Mouse (Mus musculus) forebrain, embryonic 13.5 days (tissue): ENCODE measurements around the gene Fhl2. TPM values are rescaled to one million over a fixed set of nuclear protein-coding genes. Genes with fewer than 3 reads are reported as not detected.

Experiments
- ATAC-seq: fragments of 200-750 bp; cut with Nextera tagmentation; 2 replicates; pipeline ENCODE4 v1.8.0; 2017
- H3K27ac ChIP-seq: fragments of 300-500 bp; sonication (generic); 2 replicates; pipeline ENCODE4 v1.5.1; 2015; ENCODE audit warnings: inconsistent platforms, mild to moderate bottlenecking, moderate library complexity
- H3K27me3 ChIP-seq: fragments of 300-500 bp; sonication (generic); 2 replicates; pipeline ENCODE4 v1.6.1; 2015; ENCODE audit warnings: mild to moderate bottlenecking, inconsistent platforms
- H3K36me3 ChIP-seq: fragments of 300-500 bp; sonication (generic); 2 replicates; pipeline ENCODE4 v1.6.1; 2015; ENCODE audit warnings: mild to moderate bottlenecking, inconsistent platforms; ENCODE audit not compliant: poor library complexity, severe bottlenecking
- H3K4me1 ChIP-seq: fragments of 300-500 bp; sonication (generic); 2 replicates; pipeline ENCODE4 v1.6.1; 2015; ENCODE audit warnings: inconsistent platforms
- H3K4me2 ChIP-seq: fragments of 300-500 bp; sonication (generic); 2 replicates; pipeline ENCODE4 v1.6.1; 2015; ENCODE audit warnings: inconsistent platforms, mild to moderate bottlenecking, moderate library complexity
- H3K4me3 ChIP-seq: fragments of 300-500 bp; sonication (generic); 2 replicates; pipeline ENCODE4 v1.5.1; 2015; ENCODE audit warnings: mild to moderate bottlenecking, inconsistent platforms
- H3K9ac ChIP-seq: fragments of 300-500 bp; sonication (generic); 2 replicates; pipeline ENCODE4 v1.6.1; 2015; ENCODE audit warnings: mild to moderate bottlenecking, inconsistent platforms
- H3K9me3 ChIP-seq: fragments of 300-500 bp; sonication (generic); replicated peaks from 2 replicates; pipeline ENCODE4 v1.6.1; 2016; ENCODE audit warnings: inconsistent platforms
- WGBS: fragments of 180-500 bp; shearing (Covaris S2); methylation state at CpG from one replicate; pipeline ENCODE4 v1.1.7; 2015; 5-methylcytosine and 5-hydroxymethylcytosine counted together
- polyA plus RNA-seq: library from polyadenylated mRNA; unstranded; fragments of >200 nt; fragmentation: Nextera tagmentation; extraction: Ambion mirVana; gene quantifications from 2 replicates; pipeline ENCODE4 v1.2.1, GENCODE M21; 2015

Fhl2 gene
- polyA plus RNA-seq, 1 experiment from 2014 or later: 6.2 TPM

DNA sequence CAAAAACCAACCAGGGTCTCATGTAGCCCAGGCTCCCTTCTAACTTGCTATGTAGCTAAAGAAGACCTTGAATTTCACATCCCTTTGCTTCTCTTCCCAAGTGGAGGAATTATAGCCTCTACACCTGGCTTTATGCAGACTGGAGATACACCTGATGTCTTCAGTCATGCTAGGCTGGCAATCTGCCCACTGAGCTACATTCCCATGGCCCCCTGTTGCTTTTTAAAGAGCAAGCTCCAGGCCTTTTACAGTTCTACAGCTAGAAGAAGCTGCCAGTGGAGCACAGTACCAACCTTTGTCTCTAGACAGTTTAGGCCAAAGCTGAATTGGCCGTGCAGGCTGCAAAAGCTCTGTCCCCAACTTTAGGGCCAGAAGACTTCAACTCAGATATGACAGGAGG, 106.4 kb downstream of the Fhl2 start:
- WGBS: 71% methylated on average over 1 of the region's 1 CpGs

DNA sequence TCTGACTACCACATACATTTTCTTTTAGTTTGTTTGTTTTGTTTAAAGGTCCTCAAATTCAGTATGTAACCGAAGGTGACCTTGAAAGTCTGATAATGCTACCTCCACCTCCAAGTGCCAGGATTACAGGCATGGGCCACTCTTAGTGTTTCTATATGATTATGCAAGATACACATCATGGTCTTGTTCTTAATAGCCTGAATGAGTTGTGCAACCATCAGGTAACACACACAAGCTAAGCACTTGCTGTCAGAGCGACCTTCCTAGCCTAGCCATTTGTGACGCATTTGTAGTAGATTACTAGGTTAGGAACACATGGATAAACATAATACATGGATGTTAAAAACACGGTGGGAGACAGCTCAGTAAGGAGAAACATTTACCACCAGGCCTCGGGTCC, 113.8 kb downstream of the Fhl2 start:
- Histone ChIP-seq H3K4me3 (no peak overlapping the region), H3K9ac (no peak overlapping the region), H3K4me2 (no peak overlapping the region), H3K27ac (no peak overlapping the region), H3K4me1 (no peaks in the 10 kb centered on the region), H3K27me3 (no peaks in the 10 kb centered on the region), H3K9me3 (no peaks in the 10 kb centered on the region), H3K36me3 (peaks cover 5% of the 10 kb centered on the region; the same call in 1 of the 2 replicates)
- no peak for ATAC-seq
- 86% methylated on average over 5 of the region's 5 CpGs for WGBS

More for the DNA sequence above, 106.4 kb downstream of the Fhl2 start:
- Histone ChIP-seq H3K9me3 (no peaks in the 10 kb centered on the region), H3K4me3 (no peak overlapping the region), H3K4me2 (no peak overlapping the region), H3K4me1 (peaks cover 24% of the 10 kb centered on the region), H3K9ac (no peak overlapping the region), H3K27me3 (no peaks in the 10 kb centered on the region), H3K36me3 (no peaks in the 10 kb centered on the region), H3K27ac (no peak overlapping the region)
- no peak for ATAC-seq

DNA sequence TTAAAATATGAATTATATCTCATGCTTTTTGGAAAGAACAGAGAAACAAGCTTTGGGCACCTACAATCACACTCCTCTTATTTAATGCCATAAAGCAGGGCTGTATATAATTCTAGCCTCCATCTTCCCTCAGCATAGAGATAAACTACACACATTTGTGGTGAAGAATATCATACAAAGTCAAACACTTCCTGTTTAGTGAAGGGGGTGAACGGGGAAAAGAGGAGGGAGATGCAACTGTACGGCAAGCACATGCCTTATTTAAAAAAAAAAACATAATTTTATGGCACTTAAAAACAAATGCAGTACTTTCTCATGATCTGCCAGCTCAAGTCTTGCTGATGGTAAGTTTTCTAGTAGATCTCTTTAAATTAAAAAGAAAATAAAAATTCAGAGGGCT, 118.7 kb downstream of the Fhl2 start:
- H3K4me2 ChIP-seq: no peak overlapping the region
- H3K36me3 ChIP-seq: peaks cover 25% of the 10 kb centered on the region
- no peaks in the 10 kb centered on the region for H3K4me1 ChIP-seq
- no peaks in the 10 kb centered on the region for H3K9me3 ChIP-seq
- WGBS: 84% methylated on average over 2 of the region's 2 CpGs
- H3K4me3 ChIP-seq: no peak overlapping the region
- no peak overlapping the region for H3K27ac ChIP-seq
- ATAC-seq: no peak
- no peak overlapping the region for H3K9ac ChIP-seq
- H3K27me3 ChIP-seq: no peaks in the 10 kb centered on the region

DNA sequence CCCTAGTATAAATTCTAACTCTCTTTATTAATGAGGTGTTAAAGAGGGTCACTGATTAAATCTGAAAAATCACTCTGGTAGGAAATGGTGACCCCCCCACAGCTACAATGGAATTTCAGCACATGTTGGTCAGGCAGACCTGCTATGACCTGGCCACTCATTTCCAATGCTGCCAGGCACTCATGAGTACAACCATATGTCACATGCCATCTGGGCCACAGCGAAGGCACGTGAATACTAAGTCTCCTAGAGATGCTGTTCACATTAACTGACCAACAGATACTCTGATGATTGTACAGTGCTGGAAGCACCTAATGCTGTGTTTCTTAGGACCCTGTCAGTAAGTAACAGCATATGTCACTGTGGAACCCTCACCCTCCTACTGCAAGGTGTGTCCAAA, 122.0 kb downstream of the Fhl2 start:
- WGBS: 95% methylated on average over 2 of the region's 2 CpGs
- Histone ChIP-seq H3K4me3 (no peak overlapping the region), H3K27ac (no peak overlapping the region), H3K36me3 (peaks cover 40% of the 10 kb centered on the region), H3K4me2 (no peak overlapping the region), H3K27me3 (no peaks in the 10 kb centered on the region), H3K9ac (no peak overlapping the region), H3K9me3 (no peaks in the 10 kb centered on the region), H3K4me1 (no peaks in the 10 kb centered on the region)
- ATAC-seq: no peak

Other genes with a start within 250 kb of the Fhl2 start
- 28.7 and 30.2 TPM in 2 replicates for gene Gpr45, start 244.1 kb downstream of the Fhl2 start, polyA plus RNA-seq
- gene Tgfbrap1, start 98.3 kb downstream of the Fhl2 start, polyA plus RNA-seq: 13.2 and 14.9 TPM in 2 replicates
- gene AI597479, start 98.3 kb downstream of the Fhl2 start, polyA plus RNA-seq: 41.0 and 47.7 TPM in 2 replicates
- 34.9 and 36.3 TPM in 2 replicates for gene Nck2, start 247.6 kb upstream of the Fhl2 start, polyA plus RNA-seq